Mouse (Mus musculus) mouse embryonic stem cell (cell line): ENCODE data around the gene Ate1.

Experiments
- in situ Hi-C, 2 experiments: fragments of 300-500 bp; cut with MboI; formaldehyde crosslinking; loops; 1 replicate in 1 of 2; 3 replicates in 1 of 2; pipeline ENCODE4 v1.14.3; 2019 to 2020; ENCODE audit warnings: low sequenced_read_pairs in 2 of 2, low pct_unique_long_range_greater_than_20kb in 1 of 2, mixed read lengths in 1 of 2; ENCODE audit not compliant: unreplicated experiment in 1 of 2

Gene Ate1

DNA sequence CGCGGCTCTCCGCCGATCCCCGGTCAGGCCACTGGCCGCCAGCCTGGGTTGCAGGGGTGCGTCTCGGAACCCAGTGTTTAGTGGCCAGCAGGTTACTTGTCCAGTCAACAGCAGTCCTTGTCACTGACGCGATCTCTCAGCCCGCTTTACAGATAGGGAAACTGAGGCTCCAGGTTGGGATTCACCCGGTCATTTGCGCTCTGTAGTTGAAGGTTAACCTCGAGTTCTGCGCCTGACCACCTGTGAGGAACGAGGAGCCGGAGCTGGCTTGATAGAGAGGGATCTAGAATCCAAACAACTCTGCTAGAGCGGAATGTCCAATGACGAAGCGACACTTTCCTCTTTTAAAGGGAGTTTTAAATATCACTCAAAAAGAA, at the start of gene Ate1:
Gene Ate1 (minus strand): TSS at position 321 of the 377 bp plus-strand sequence.
- in situ Hi-C loops, result loop anchor here in 1 of 2 experiments (25.0 kb wide), 1 partner anchor 1108 kb away; no protein-coding TSS in a partner anchor

DNA sequence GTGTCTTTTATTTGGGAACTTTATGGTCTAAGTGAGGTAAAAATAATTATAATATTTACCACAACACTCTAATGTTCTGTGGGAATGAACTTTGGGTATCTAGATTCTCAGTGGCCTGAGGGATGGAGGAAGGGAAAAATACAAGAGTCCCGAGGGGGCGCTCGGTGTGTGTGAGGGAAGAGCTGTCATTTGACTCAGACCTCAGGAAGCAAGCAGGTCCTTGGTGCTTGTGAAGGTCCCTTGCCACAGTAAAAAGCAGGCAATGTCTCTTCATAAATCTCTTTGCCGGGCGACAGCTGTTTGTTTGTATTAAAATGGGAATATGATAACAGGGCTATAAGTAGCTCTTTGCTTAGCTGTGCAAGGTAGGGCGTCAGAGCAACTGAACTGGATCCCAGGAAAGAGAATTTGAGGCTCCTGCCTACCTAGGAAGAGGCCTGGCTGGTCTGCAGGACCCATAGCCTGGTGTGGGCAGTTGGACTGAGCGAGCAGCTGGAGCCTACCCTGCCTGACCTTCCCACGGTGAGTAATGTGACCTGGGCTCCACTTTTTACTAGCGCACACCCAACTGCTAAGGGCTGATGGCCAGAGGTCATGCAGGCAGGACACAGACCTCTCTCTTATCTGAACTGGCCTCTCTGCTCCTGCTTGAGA, 48.7 kb upstream of the Ate1 start:
- in situ Hi-C loops, result no loop called here

DNA sequence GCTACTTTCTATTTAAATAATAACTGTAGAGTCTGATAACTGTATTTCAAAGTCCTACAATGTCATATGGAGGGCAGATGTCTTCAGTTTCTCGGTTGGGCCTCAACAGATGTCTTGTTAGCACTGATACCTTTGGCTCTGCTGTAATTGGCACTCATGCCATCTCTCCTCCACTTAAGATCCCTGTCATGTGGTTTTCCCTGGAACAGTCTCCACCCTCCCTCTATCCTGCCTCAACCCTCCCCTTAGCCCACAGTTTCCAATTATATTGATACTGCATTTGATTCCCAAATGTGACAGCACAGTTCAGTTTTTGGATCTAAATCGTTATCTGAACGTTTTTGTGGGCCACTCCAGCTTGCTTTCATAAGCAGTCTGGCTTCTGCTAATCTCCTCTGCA, 44.4 kb upstream of the Ate1 start:
- in situ Hi-C loops, result no loop called here

DNA sequence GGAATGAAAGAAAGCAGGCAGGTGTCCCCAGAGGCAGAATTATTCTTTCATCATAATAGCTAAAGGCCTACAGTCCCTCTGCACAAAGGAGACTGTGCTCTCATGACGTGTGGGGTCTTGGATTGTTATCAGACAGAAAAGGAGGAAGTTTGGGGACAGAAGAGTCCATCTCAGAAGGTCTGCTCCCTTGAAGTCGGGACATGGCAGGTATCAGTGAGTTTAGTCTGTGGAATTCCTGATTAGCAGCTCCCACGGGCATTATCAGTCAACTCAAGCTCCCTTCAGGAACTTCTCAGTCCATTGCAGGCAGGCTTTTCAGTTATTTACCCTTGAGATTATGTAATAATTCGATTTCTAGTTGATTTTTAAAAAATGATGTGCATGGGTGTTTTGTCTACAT, 43.7 kb upstream of the Ate1 start:
- in situ Hi-C loops, result no loop called here

DNA sequence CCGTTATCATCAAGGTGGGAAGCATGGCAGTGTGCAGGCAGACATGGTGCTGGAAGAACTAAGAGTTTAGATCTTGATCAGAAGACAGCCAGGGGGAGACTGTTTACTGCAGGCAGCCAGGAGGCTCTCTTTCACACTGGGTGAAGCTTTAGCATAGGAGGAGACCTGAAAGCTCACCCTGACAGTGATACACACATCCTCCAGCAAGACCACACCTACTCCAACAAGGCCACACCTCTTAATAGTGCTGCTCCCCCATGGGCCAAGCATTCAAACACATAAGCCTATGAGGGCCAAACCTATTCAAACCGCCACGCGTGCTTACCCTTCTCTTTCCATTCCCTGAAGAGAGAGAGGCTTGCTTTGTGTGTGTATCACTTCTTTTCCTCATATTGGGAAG, 43.1 kb upstream of the Ate1 start:
- in situ Hi-C loops, result no loop called here

DNA sequence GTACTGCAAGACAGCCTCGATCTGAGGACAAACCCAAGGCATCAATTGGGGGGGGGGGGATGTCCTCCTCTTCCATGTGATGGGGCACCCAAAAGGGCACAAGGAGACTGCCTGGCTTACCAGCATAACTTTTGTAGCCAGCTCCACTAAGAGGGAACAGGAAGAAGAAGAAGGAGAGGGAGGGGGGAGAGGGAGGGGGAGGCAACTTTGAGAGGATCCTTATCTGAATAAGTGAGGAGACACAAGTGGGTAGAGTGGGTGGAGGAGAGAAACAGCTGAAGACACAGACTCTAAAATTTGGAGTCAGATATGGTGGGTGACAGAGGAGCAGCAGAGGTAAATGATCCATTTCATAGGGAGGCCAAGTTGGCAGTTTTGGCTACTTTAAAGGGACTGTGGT, 40.8 kb upstream of the Ate1 start:
- in situ Hi-C loops, result no loop called here

DNA sequence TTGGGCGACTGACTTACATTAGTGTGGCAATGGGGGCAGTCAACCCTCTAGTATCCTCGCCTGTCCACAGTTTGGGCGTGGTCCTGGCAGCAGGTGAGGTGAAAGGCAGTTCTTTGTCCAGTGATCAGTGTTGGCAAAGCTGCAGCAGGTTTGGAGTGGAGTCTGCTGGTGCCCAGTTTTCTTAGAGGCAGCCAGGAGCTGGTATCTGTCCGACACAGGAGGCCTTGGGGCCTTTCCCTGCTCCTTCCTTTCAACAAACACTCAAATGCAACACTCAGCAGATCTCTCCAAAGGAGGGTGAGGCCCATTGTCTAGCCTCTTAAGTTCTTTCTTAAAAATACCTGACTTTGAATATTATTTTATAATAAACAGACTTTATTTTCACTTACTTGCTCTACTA, 38.4 kb upstream of the Ate1 start:
- in situ Hi-C loops, result no loop called here

DNA sequence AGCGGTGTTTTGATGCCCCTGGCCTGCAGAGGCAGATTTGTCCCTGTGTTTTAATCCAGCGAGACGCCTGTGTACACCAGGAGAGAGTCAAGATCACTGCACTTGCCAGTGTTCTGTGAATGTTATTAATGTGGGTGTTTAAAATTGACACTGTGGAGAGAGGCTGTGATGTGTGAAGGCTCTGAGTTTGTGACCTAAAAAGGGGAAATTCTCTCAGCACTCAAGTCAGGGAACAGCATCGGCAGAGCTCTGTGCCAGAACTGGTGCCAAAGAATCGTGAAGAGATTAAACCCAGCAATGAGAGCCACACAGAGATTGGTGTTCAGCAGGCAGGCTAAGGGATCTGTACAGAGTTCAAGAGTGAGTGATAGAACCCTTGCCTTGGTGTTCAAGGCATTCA, 35.4 kb upstream of the Ate1 start:
- in situ Hi-C loops, result no loop called here

DNA sequence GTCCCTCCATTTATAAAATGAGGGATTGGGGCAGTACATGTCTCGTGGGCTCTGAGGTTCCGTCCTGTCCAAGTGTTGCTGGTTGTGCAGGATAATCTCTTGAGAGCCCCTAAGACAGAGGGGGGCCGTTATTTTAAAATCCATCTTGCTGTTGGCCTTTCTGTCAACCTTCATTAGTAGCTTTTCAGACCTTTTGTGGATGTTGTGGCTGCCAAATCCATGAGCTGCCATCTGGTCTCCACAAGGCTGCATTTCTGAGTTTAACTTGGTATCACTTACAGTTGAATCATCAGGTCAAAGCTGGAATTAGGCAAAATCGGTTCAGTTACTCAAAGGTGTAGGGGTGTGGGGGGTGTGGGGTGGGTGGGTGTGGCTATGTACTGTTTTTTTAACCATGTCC, 33.2 kb upstream of the Ate1 start:
- in situ Hi-C loops, result no loop called here

DNA sequence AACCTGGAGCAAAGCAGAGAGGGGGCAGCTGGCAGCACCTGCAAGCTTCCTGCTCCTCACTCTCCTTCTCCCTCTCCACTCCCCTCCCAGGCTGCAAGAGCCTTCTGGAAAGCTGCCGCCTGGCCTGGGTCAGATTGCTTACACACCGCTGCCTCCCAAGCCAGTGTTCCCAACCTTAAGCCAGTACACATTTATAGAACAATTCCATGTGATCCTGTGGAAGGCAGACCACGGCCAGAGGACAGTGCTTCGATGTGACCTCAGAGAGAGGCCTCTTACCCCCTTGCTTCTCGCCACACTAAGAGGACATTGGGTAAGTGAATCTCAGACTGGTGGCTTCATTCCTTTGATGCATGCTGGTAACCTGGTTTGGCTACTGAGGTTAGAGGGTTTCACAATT, 32.6 kb upstream of the Ate1 start:
- in situ Hi-C loops, result no loop called here

DNA sequence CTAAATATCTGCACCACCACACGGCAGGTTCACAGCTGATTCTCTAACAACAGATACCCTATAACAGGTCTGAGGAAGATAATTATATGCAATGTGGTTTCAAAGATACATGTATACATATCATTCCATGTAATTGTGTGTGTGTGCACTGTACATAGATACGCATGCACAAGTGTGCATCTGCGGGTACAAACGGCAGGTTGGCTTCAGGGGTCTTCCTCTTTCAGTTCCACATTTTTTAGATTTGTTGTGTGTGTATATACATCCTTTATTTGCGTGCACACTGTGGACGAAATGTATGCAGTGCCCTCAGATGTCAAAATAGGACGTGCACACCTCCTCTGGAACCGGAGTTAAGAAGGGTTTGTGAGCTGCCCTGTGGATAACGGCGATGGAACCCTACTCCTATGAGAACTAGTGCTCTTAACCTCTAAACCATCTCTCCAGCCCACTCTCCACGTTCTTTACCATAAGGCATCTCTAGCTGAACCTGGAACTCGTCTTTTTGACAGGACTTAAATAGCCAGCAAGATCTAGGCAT, 27.5 kb upstream of the Ate1 start:
- in situ Hi-C loops, result no loop called here

DNA sequence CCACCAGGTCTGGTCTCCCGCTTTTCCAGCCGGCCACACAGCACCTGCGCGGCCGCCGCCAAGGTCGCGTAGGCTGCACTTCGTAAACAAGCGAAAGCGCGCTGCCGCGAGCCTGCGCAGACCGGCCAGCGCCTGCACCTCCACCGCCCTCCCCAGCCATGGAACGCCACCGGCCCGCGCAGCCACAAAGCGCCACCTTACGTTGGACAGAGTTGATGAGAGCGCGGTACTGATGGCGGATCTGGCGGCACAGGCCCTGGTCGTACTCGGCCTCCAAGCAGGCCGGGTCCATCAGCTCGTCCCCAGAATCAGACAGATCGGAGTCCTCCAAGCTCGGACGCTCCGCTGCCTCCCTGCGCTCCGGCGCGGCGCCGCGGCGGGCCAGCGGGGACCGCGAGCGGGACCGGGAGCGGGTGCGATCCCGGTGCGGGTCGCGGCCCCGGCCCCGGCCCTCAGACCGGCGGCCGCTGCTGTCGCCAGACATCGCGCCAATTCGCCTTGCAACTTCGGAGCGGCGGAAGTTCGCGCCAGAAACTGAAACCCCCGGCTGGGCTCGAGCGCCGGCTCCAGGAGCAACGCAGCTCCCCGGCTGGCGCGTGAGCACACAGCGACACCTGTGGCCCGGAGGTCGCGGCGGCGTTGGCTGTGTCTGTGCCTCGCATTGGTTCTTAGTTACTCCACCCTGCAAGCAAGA, 26.8 kb upstream of the Ate1 start:
- in situ Hi-C loops, result no loop called here

DNA sequence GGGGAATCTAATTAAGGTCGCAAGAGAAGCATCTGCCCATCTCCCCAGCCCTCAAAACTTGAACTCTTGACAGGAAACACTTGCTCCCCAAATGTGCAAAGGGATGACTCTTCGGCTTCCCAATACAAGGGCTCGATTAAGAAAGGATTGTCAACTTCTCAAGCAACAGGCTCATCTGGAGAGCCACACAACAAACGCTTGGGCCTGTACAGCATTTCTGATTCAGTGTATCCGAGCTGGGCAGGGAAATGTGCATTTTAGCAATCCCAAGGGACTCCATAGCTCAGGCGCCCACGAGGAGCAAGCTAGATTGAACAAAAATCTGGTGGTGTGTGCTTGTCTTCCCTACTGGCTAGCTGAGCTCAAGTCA, 26.2 kb upstream of the Ate1 start:
- in situ Hi-C loops, result no loop called here

DNA sequence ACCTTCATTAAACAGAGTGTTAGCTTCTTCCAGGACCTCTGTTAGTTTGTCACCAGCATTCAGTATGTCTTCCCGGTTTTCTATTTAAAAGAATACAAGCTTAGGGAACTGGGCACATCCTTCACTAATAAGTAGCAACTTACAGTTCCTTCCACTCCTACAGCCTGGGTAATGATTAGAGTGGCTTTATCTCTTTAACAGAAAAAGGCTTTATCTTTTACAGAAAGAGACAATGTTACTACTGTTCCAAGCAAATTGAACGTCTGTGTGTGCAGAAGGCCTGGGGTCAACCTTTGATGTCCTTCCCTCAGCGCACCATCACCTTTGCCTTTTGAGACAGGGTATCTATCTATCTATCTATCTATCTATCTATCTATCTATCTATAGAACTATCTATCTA, 25.7 kb upstream of the Ate1 start:
- in situ Hi-C loops, result no loop called here

DNA sequence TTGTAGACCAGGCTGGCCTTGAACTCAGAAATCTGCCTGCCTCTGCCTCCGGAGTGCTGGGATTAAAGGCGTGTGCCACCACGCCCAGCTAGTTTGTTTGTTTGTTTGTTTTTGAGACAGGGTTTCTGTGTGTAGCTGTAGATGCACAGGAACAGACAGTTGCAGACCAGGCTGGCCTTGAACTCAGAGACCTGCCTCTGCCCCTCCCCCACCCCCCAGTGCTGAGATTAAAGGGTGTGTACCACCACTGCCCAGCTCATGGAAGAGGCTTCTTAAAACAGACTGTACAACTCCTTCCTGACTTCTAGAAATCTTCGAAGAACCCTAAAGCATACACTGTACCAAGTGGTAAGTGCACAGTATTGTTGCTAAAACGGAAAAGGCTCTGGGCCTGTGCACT, 25.2 kb upstream of the Ate1 start:
- in situ Hi-C loops, result no loop called here

DNA sequence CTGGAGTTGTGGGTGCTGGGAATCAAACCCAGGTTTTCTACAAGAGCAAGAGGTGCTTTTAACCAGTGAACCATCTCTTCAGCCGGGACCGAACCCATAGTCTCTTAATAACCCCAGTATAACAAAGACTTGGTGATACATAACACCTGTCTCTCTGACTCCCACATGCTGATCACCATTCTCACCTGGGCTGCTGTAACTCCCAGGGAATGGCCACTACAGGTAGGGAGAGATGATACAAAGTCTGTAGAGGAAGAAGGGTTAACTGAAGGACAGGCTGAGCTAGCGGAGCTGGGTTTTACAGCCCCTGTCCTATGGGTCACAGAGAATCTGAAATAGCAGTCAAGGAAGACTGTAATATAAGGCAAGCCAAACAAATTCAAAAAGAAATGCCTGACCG, 23.0 kb upstream of the Ate1 start:
- in situ Hi-C loops, result no loop called here

DNA sequence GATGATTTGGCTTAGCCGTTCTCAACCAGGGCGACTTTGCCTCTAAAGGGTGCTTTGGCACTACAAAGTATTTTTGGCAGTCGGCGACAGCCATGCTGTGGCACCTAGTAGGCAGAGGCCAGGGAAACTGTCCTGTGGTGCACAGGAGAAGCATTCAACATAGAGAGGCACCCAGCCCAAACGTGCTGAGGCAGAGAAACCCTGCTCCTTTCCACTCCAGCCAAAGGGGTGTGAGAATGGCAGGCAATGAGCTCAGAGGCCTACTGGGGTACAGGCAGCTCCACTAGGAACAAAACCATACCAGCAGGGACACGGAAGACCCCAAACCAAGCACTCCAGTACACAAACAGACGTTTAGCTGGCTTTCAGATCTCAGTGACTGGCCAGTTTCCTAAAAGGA, 20.0 kb upstream of the Ate1 start:
- in situ Hi-C loops, result no loop called here

DNA sequence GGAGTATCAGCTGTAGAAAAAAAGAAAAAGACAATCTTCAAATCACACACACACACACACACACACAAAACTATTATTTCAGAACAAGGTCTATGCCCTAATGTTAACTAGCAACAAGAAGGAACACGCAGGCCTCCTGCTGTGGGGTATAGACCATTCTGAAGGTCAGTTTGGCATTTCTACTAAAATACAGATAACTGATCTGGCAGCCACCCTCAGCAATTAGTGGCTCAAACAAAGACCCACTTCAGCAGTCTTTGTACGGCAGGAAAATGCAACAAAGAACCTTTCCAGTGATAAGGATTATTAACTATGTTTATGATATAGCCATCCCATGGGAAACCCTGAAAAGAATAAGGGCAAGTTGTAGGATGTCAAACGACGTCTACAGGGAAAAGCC, 16.9 kb upstream of the Ate1 start:
- in situ Hi-C loops, result no loop called here

DNA sequence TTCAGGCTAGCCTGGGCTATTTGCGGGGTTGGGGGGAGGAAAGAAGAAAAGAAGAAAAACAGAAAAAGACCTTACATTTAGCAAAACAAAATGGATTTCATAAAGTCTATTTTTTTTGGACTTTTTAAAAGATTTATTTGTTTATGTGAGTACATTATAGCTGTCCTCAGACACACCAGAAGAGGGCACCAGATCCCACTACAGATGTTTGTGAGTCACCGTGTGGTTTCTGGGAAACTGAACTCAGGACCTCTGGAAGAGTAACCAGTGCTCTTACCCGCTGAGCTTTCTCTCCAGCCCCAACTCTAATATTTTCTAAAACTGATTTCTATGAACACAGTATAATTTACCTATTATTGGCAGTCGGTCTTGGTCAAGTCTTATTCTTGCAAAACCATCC, 15.0 kb upstream of the Ate1 start:
- in situ Hi-C loops, result no loop called here
